Mouse (Mus musculus) E14TG2a.4 (cell line): ENCODE data around the gene Gal3st3.

ENCODE experiments used
- CTCF ChIP-seq: conservative IDR thresholded peaks from 2 replicates; pipeline ENCODE4 v1.5.1; 2014; ENCODE audit warnings: low read length
- POU5F1 ChIP-seq: IDR thresholded peaks from 2 replicates; pipeline ENCODE4 v1.6.1; 2014; ENCODE audit warnings: low read length, borderline replicate concordance

- TF ChIP-seq CTCF: peak; percentile 77
- TF ChIP-seq POU5F1: no peak
These were observed 4.3 kb downstream of the Gal3st3 start for GRCm38 (mm10) chr19:5302455-5302854.
